Mouse (Mus musculus) adipose tissue, adult 10 weeks (tissue): ENCODE results near the gene Nr2f1. TPM values are rescaled to one million over a fixed set of nuclear protein-coding genes. Genes with fewer than 3 reads are reported as not detected.

Source experiments
- polyA plus RNA-seq: library from polyadenylated mRNA; stranded (reverse); fragments of 350-450 nt; fragmentation: Illumina TruSeq; extraction: RNeasy Lipid Tissue Mini Kit (QIAGEN cat#74804); gene quantifications from one replicate; pipeline ENCODE4 v1.2.3, GENCODE M21; 2014; ENCODE audit warnings: low read depth, low replicate concordance

The Nr2f1 gene
- 4.4 TPM for polyA plus RNA-seq

DNA sequence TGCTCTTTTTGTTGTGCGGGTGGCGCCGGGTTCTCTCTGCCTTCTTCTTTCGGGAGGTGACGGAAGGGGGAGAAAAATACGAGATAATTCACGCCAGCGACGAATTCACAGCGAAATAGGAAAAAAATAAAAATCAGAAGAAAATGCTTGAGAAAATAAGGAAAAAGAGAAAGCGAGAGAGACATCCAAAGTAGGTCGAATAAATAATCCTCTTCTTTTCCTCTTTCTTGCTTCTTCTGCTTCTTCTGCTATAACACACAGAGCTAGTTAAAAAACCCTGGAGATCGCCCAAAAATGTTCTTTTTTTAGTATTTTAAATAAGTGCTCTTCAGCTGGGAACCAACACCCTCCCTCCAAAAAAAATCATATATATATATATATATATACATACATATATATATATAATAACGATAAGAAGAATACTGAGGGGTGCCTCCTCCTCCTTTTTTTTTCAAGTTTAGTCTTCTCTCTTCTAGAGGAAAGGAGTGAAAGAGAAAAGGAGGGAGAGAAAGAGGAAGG lies at the start of gene Nr2f1:
Gene Nr2f1, minus strand, starts transcription at position 116 of the 519 bp plus-strand sequence.

Other genes with a start within 250 kb of the Nr2f1 start
- gene Pou5f2, start 174.9 kb downstream of the Nr2f1 start, polyA plus RNA-seq = 1.2 TPM